Mouse (Mus musculus) spleen, postnatal 14 days (tissue): ENCODE measurements around the gene Gan.

ENCODE experiments used
- DNase-seq, 2 experiments: peaks; one replicate each; pipeline ENCODE4 v3.0.0; 2021 to 2022; ENCODE audit warnings: low spot score in 2 of 2

Gan gene

DNA sequence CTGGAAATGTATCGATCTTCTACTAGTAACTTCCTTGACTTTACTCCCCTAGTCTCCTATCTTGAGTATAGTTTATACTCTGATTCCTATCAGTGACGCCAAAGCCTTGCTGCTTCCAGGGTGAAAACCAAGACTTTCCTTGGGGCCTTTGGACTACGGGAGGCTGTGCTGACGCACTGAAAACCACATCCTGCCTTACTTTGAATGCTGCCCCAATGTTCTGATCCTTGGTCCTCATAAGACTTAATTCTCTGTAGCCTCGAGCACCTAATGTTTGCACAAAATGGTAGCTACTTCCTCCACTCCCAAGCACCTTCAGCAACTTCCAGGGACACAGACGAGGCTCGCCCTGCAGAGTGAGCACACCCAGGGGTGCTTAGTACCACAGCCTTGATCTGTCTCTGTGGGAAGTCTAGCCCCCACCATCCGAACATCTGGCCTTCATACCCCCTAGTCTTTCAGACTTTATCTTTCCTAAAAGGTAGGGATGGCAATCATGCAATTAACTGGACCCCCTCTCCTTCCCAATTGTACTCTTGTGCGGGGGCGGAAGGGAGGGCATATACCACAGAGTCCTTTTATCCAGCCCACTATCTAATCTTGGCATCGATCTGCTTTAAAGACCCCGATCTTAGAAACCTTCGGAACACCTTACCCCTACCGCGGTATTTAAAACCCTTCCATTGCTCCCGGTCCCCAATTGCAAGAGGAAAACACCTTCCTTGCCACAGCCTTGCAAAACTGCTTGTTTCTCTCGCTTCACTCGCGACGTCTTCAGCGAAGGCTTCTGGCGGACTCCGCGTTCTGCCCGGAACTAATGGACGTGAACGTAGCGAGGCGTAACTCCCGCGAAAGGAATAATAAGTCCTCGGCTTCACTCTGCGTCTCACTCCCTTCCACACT is 818 bp upstream of the Gan start:
- DNase-seq = no peak

GRCm38 (mm10) chr8:117157769-117158091 is 205 bp upstream of the Gan start:
- peak; percentile 95 to 97 for DNase-seq

GRCm38 (mm10) chr8:117159031-117159430 is 1.1 kb downstream of the Gan start:
- no peak for DNase-seq

DNA sequence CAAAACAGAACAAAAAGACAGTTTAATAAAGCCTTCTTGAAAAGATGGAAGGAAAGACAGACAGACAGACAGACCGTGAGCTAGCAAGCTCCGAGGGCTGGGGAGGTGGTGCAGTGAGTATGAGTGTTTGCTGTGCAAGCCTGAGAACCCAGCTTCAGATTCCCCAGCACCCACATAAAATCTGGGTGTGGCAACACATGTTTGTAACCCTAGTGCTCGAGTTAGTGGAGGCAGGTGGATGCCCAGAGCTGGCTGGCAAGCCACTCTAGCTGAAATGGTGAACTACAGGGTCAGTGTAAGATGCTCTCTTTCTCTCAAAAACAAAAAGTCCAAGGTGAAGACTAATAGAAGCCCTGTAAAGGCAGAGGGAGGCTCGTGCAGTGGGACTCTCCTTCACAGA is 7.0 kb downstream of the Gan start:
- no peak for DNase-seq

DNA sequence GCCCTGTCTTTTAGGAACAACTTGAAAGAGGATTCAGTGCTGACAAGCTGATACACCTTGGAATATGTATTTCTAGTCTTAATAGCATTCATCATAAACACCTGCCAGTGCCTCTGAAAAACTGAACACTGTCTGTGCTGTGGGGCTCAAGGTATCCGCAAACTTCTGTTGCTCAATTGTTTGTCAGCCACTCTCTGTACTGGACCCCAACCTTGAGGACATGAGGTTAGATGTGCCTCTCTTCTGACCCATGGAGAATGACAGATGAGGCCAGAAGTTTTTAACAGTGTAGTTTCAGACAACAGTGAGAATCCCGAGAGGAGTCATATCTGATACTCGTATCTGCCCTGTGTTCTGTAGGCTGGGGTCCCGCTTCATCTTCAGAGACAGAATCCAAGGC is 7.6 kb downstream of the Gan start:
- DNase-seq = no peak

DNA sequence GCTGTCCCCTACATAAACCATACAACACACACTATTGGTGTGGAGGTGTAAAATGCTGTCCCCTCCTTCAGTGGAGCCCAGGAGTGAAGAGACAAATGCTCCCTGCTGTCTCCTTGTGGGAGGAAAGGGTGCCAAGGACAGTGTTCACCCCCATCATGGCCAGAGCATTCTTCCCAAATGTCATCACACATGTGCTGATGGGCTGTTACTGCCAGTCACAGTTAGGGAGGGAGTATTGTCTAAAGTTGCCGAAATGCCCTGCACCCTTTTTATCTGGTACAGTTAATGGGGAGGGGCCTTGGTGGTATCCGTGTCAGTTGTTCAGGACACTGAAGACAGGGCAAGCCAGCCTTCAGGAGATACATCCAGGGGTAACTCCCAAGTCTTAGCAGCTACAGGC is 8.6 kb downstream of the Gan start:
- no peak for DNase-seq

DNA sequence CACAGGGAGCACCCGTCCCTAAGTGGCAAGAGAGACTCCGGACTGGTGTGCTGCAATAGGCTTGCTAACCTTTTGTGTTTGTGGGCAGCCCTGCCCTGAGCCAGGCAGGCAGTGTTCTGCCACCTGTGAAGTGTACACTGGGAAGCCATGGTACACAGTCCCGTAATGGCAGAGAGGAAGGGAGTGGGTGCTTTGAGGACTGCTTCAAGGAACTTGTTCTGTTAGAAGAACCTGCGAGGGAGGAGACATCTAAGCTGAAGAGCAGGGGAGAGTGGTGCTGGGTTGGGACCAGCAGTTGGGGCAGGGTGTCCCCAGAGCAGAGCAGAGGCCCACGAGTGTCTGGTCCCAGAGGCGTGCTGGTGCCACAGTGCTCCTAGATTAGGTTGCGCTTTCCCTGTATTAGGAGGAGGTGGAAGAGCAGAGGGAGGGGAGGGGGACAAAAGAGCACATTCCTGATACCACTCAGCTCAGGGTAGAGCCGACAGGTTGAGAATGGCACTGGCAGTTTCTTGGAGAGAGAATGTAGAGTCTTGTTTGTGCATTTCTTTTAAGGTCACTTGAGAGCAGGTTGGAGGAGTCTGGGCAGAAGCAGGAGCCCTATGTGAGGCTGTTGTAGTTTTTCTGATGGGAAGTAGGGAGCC is 9.4 kb downstream of the Gan start:
- DNase-seq = no peak

DNA sequence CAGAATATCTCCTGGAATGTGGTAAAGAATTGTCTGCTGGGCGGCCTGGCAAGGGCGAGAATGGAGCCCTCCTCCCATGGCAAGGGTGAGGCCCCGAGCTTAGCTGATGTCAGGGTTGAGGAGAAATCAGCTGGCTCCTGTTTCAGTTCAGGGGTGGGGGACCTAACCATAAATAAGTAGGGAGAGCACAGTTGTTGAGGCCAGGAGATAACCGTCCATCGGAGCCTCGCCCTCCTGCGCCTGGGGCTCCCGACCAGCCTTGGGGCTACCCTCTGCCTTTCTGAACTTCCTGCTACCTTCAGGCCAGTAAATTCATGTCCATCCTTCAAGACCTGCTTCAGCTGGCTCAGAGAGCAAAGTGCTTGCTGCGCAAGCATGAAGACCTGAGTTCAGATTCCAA is 10.4 kb downstream of the Gan start:
- no peak for DNase-seq

- DNase-seq = no peak
Observed at GRCm38 (mm10) chr8:117171826-117172225, 13.9 kb downstream of the Gan start.

DNA sequence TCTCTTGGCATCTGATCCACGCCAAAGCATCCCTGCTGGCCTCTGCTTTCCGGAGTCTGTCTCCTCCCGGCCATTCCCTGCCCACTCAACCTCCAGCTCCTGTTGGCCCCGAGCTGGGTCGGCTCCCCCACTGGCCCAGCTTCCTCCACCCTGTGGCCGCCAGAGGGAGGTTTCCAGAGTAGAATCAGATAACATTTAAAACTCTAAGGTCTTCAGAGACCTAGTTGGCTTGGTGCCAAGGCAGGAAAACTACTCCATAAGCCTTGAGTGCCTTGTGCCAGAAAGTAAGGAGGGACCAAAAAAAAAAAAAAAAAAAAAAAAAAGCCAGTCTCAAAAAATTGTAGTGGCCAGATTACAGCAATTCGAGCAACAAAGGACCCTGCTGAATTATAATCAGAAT is 15.0 kb downstream of the Gan start:
- DNase-seq = no peak

DNA sequence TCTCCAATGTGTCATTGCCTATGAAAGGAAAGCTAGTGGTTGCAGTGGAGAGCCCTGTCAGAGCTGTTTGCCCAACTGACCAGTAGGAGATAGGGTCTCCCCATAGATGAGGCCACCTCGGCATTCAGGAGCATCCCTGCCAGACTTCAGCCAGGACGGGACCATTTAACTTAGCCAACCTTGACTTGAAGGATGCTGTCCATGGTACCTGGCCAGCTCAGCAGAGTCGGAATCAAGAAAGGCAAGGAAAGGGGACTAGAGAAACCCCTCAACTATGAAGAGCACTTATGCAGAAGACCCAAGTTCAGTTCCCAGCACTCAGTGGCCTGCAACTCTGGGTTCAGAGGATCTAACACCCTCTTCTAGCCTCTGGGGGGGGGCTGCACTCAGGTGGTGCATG is 15.8 kb downstream of the Gan start:
- DNase-seq = no peak

- DNase-seq = no peak
Observed at GRCm38 (mm10) chr8:117174536-117174935, 16.6 kb downstream of the Gan start.

GRCm38 (mm10) chr8:117176308-117176707 is 18.4 kb downstream of the Gan start:
- DNase-seq = no peak

DNA sequence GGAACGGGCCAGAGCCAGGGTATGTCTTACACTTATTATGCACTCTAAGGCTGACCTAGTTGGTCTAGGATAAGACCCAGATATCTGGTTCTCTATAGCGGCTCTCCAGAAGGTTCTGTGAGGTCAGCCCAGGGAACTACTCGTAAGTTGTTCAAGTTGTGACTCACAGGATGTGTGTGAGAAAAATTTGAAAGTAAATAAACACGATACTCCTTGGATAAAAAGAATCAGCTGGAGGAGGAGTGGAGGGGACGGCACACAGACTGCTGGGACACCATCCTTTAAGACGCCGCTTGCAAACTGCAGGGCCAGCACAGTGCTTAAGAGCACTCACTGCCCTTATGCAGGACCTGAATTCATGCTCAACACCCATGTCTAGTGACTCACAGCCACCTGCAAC is 19.3 kb downstream of the Gan start:
- DNase-seq = no peak

DNA sequence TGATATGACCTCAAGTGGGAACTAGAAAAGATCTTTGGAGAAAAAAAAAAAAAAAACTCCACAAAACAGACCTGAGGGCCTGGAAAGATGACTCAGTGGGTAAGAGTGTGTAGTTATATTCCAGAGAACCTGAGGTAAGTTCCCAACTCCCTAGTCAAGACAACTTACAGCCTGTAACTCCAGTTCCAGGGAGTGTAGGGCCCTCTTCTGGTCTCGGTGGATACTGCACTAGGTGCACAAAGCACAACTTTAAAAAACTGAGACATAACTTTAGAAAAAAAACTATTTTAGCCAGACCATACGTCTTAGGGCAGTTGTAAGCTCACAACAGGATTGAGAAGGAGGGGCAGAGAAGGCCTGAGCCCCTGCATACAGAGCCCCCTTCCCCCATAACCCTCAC is 20.1 kb downstream of the Gan start:
- no peak for DNase-seq

DNA sequence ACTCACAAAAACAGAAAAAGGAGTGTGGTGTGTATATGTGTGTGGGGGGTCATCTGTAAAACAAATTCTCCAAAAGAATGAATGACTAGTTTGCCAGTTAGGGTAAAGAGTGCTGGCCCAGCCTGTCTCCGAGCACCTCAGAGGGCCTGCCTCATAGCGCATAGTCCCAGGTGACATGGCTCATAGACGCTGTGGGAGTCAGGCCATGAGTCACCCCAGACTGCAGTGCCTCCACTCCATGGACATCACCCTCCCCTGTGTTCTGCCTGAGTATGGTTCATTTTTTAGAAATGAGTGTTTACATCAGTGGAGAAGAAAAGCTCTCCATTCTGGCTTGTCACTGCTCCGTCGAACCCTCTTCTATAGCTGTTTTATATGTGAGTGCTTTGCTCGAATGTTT is 20.7 kb downstream of the Gan start:
- DNase-seq = no peak

DNA sequence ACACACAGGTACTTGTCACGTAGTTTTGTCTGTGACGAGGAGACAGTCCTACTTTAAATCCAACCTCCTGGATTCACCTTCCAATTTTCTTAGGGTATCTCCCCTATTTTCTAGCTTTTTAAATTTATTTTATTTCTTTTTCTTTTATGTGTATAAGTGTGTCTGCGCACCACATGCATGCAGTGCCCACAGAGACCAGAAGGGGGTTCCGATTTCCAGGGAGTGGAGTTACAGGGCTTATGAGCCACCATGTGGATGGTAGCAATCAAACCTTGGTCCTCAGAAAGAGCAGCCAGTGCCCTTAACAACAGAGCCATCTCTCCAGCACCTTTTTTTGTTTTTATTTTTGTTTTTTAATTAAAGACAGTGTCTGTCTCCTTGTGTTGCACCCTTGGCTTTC is 24.8 kb downstream of the Gan start:
- no peak for DNase-seq

DNA sequence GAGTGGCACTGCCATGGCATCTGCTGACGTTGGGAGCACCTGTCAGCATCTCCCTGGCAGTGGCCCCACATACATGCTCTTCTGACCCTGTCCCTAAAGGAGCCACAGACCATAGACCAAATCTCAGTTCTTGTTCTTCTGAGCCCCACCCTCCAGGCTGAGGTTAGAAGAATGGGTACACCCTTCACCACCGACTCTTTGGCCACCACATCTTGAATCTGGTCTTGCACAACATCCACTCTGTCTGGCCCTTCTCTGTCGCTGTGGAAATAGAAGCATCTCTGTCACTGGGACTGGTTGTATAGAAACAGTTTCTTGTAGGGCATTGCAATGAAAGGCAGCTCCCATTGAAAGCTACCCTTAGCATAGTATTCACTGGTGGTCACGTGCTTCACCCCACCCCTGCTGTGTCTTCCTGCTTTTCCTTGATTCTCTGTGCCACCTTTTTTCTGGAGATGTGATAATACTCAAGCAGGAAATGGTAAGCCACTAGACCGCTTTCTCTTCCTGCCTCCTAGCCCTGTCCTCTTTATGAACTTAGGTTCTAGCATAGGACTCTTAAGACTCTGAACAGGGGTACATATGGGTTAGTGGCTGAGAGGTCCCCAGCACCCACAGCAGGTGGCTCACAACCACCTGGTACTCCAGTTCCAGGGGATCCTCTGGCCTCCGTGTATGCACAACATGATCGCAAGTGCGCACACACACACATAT is 25.9 kb downstream of the Gan start:
- DNase-seq = no peak

DNA sequence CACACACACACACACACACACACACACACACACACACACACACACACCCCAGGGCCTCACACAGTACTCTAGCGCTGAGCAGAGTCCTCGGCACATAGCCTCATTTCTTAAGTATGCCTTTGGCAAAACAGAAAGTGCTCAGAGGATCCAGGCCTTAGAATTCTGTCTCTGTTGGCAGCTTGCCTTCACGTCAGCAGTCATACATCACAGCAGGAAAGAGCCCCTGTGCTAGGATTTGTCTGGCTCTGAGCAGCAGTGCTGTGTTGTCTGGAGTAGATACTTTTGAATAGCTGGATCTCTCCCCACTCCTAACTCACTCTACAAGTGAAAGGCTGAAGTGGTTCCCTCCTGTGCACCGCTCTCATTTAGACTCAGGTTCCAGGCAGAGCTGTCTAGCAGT is 36.4 kb downstream of the Gan start:
- no peak for DNase-seq

GRCm38 (mm10) chr8:117196593-117196992 is 38.7 kb downstream of the Gan start:
- no peak for DNase-seq

DNA sequence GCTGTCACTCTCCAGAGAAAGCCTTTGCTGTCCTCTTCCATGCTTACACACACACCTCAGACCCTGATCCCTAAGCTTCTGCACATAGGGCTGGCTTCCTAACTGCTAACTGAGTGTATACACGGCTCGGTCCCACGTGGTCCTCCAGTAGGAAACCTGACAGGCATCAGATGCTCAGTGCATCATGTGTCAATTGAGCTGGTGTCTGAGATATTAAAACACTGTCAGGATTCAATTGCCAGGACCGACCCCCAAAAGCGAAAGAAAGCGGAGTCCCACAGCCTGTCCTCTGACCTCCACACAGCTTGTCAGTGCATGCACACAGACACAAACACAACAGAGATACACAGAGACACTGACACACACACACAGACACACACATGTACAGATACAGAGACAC is 39.6 kb downstream of the Gan start:
- no peak for DNase-seq

- DNase-seq = peak; percentile 60 to 77
Observed at GRCm38 (mm10) chr8:117198141-117198935, 40.4 kb downstream of the Gan start.
